Mouse (Mus musculus) cerebellum, adult 2 months (tissue): ENCODE data around the gene Fam234b.

Source experiments
- CTCF ChIP-seq: fragments of 200-500 bp; IDR thresholded peaks from 2 replicates; pipeline ENCODE4 v1.5.1; 2011; ENCODE audit warnings: low read depth, mild to moderate bottlenecking, control low read depth, low read length, moderate library complexity, borderline replicate concordance; ENCODE audit not compliant: insufficient read depth
- POLR2A ChIP-seq: fragments of 200-500 bp; IDR thresholded peaks from 2 replicates; pipeline ENCODE4 v1.6.1; 2011; ENCODE audit warnings: low read length, control low read depth, borderline replicate concordance; ENCODE audit not compliant: insufficient read depth

GRCm38 (mm10) chr6:135191906-135192305 lies 5.9 kb upstream of the Fam234b start:
- TF ChIP-seq POLR2A = no peak
- no peak for TF ChIP-seq CTCF
